Mouse (Mus musculus): ENCODE data around the gene Creb5.

The Creb5 gene

DNA sequence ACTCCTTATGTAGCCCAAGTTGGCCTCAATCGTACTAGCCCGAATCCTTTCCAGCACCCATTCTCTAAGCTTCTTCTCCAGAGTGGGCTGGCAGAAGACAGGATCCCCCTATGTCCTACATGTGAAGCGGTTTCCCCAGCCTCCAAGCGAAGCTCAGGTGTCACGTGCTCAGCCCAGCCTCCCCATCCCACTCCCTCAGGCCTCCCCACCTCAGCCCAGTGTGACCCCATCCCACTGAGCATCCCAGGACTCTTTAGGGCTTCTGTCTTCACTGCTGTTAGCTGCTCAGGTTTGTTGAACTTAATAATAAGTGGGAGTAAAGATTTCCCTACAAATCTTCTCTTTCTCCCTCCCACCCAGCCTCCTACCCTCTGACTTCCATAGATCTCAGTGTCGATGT, 261.2 kb downstream of the Creb5 start:
- no peak for DNase-seq (ENCODE audit: low spot score)

DNA sequence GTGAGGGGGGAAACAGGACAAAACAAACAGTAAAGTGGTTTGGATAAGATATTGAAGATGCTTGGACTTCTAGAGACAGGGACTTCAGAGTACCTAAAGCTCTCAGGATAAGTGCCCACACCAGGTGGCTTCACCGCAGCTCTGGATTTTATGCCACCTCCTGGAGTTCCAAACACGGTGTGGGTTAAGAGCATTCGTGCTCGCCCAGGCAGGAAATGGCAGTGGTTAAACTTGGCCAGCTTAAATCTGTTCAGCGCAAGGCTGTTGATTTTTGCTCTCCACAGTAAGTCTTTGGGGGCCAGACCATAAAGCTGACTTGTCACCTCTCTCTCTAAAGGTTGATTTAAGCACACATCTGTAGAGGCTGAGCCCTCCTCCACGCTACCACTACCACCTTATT, 262.3 kb downstream of the Creb5 start:
- no peak for DNase-seq (ENCODE audit: low spot score)

DNA sequence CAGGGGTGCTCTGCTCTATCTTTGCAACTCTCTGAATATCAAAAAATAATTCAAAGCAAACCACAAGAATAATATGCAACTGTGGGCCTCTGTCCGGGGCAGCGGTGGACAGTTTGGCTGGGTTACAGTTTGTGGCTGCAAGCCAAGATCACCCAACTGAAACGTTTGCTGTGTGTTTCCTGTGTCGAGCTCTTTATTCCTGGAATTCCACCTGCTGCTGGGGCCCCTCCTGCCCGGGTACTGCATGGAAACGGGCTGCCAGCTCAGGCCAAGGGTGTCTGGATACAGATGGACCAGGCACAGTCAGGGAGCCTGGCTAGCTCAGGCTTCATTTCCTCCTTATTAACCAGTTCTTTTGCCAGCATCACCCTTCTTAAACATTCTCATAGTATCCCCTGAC, 269.0 kb downstream of the Creb5 start:
- no peak for DNase-seq (ENCODE audit: low spot score)

DNA sequence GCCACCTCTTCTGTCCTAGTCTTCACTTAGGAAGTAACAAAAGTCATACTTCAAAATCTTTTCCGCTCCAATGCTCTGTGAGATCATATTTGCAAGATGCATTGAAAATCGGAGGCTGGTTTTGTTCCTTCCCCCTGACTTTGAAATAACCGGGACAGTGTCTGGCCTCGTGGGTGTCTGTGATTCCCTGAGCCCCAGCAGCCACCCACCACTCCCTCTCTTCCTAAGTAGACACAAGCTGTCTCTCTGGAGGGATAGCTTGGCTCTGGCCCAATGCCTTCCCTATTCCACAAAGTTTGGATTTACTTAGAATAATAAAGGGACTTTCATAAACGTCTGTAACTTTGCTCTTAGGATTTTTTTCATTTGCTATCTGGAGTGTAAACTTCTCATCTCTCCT, 273.9 kb downstream of the Creb5 start:
- DNase-seq (ENCODE audit: low spot score) = no peak

DNA sequence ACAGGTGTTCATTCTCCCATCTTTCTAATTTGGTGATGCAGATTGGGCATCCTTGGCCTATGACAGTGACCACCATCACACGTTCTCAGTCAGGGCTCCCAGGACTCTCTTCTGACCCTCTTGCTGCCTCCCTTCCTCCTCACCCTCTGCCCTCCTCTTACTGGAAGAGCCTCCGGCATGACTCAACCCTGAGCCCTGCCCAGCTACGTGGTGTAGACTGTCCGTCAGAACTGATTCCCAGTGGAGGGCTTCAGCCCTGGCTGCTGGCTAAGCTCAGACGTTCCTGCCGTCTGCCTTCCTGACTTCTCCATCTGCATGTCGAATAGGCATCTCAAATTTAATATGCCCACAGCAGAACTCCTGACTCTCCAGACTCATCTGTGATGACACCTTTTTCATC, 275.5 kb downstream of the Creb5 start:
- no peak for DNase-seq (ENCODE audit: low spot score)

DNA sequence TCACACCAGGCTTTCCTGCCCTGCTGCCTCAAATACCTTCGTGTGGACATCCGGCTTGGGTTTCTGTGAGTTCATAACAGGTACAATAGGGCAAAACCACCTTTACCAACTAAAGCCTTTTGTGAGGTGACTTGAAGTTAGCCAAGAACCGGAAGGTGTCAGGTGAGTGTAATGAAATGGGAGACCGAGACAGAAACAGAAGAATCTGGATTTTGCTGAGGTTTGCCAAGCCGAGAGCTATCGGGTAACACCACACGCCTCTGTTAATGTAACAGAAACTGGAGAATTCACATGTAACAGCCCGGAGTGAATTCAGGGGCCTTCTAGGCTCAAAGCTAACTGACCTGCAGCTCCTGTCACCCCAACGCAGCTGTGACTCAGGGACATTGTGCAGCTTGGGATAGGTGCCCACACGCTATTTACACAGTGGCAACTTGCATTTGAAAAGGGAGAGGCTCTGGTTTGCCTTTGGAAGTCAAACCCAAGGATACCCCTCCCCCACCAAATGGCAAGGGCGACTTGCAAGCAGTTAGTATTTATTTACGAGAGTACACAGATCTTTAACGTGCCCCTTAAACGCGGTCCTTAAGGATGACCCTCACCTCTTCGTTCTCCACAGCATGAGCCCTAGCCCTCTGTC, 276.6 kb downstream of the Creb5 start:
- no peak for DNase-seq (ENCODE audit: low spot score)

DNA sequence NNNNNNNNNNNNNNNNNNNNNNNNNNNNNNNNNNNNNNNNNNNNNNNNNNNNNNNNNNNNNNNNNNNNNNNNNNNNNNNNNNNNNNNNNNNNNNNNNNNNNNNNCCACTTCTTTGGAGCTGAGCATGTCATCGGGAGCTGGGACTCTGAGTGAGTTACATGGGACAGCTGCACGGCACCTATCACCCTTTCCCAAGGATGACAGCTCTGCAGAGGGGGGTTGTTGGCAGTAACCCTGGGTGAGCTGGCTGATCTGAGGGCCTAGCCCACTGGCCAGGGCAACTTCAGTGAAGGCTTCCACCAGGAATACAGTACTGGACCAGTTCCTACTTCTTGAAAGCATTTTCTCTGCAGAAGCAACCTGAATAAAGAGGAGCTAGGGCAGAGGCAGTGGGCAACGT, 282.4 kb downstream of the Creb5 start:
- DNase-seq (ENCODE audit: low spot score) = no peak

DNA sequence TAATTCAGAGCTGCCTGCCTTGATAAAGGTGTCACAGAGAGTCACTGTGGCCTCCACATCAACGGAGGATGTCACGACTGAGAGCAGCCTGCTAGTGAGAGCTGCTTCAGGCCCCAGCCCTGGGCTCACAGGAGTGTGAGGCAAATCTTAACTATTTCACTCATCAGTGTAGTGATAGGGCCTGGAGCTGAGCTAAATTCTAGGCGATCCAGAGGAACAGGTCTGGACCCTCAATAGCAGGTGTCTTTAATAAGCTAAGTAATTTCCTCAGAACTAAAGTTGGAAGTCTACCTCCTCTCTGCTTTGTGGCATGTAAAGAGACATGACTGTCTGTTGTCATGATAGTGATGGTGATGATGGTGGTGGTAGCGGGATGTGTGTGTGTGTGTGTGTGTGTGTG, 283.8 kb downstream of the Creb5 start:
- DNase-seq (ENCODE audit: low spot score) = no peak

DNA sequence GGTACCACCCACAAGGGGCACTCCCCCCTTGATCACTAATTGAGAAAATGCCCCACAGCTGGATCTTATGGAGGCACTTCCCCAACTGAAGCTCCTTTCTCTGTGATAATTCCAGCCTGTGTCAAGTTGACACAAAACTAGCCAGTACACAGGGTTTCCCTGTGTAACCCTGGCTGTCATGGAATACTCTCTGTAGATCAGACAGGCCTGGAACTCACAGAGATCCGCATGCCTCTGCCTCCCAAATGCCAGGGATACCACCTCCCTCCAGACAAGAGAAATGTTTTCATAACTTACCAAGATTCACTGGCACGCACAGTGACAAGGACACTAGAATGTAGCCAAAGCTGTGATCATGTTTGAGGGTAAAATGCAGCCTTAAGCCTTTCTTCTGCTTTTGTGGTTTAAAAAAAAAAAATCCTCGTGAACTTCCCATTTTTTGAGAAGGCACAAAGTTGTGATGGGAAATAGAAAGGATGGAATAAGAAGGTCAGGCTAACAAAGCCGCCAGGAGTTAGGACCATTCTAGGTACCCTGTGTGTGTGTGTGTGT, 284.6 kb downstream of the Creb5 start:
- DNase-seq (ENCODE audit: low spot score) = no peak

DNA sequence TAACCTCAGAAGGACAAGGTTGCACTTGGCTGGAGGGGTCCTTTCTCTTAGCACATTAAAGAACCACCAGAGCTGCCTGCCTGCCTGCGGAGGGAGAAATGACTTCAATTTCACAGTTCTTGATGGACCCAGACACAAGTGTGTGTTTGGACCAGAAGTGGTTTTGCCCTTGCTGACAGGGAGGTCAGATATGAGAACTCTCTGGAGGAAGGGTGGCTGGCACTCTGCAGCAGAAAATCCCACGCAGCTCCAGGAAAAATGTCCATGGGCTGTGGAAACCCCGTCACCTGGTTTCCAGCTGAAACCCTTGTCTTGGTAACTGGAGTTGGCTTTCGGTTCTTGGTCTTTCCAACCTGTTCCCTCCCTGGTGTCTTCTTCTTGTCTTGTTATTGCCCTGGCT, 285.4 kb downstream of the Creb5 start:
- no peak for DNase-seq (ENCODE audit: low spot score)

DNA sequence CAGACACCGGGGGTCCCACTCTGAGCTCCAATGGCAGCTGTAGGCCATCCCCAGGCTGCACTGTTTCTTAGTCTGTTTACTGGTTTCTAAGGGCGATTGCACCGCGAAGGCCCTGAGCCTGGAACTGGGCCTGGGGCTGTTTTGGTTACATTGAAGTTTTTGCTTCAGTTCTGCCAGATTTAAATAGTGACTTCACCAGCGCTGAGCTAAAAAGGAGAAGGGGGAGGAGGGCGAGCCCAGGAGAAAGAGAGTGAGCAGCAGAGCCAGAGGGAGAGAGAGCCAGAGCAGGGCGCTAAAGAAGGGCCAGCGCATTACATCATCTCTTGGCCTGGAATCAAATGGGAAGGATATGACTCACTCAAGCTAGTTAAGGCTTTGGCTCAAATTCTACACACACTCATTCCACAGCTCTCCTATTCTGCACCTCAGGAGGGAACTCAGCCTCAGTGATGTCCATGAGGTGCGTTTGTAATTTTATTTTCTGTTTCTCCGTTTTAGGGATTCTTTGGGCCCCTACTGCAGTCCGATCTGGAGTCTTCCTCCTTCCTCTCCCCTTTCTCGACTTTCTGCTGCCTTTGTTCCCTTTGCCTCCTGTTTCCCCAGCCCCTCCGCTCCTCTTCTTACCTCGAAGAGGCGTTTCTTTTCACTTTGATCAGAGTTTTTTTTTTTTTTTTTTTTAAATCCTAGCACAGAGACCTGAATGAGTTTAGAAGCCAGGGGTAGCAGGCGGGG, 286.1 kb downstream of the Creb5 start:
- DNase-seq (ENCODE audit: low spot score) = peak; percentile 95

DNA sequence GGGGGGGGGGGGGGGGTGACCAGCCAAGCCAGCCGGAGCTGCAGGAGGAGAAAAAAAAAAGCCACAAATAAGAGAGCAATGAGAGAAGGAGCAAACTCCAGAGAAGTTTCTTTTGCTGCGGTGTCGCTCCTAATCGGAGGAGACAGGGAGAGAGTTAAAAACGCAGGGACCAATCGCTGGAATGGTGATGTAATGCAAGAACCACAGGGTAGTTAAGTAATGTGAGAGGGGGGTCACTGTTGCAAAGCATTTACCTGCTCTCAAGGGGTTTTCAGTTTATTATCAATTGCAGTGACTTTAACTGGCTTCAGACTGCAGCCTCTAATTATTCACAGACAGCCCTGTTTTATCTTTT, 286.6 kb downstream of the Creb5 start:
- DNase-seq (ENCODE audit: low spot score) = no peak

DNA sequence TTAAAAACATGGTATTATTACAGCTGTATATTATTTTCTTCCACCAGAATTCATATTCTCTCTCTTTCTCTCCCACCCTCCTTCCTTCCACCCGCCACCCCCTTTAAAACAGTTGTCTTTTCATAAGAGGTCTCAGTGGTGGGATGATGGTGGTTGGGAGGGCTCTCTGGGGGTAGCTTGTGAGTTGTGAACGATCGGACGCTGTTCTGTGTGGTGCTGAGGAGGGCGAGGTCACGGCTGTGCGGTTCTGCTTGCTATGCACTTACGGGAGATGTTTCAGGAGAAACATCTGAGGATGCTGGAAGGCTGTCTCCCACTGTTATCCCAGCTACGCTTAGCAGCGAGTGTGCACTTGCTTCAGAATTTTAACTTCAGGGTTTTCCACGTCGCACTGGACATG, 287.0 kb downstream of the Creb5 start:
- no peak for DNase-seq (ENCODE audit: low spot score)

DNA sequence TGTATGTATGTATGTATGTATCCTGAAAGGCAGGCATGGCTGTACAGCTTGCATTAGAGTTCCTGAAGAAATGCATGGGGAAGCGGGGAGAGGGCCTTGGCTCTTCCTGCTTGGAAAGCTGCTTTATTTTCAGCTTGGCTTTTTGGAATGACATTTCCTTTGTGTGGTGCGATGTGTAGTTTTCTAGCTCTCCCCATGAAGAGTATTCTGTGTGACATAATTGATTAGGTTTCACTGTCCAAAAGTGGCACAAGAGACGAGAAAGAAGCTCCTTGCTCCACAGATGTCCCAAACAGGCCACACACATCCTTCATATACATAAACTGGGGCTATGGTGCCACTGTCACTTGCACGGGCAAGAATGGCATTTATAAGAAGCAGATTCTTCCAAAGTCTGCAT, 288.1 kb downstream of the Creb5 start:
- no peak for DNase-seq (ENCODE audit: low spot score)

DNA sequence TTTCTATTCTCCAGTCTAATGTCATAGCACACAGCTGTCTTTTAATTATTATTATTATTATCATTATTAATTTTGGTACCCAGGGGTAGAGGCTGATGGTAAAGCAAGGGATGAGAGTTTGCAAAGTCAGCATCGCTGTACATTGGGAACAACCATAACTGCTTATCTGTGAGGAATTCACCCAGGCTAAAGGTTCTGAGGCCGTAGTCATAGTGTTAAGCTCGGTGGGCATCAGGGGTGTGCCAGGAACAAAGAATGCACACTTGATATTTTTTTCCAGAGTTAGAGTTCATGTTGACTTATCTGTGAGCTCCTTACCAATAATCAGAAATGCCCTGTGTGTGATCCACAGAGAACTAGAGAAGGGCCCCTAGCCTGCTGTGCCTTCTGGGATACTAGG, 288.8 kb downstream of the Creb5 start:
- DNase-seq (ENCODE audit: low spot score) = no peak

DNA sequence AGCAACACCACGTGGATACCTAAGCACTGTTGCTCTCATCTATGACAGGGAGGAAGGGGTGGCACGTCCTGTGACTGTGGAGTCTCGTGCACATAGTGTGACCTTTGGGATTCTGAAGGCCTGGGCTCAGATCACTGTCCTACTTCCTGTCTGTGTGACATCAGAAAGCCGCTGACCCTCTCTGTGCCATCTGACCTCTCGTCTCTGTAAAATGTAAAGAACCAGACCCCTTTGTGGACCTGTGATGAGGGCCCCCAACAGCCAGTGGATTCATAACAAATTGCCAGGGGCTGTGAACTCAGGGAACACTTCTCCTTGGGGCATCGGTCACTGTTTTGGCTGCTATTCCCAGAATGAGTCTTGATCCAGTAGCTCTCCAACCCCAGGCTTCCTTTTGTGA, 289.8 kb downstream of the Creb5 start:
- no peak for DNase-seq (ENCODE audit: low spot score)

DNA sequence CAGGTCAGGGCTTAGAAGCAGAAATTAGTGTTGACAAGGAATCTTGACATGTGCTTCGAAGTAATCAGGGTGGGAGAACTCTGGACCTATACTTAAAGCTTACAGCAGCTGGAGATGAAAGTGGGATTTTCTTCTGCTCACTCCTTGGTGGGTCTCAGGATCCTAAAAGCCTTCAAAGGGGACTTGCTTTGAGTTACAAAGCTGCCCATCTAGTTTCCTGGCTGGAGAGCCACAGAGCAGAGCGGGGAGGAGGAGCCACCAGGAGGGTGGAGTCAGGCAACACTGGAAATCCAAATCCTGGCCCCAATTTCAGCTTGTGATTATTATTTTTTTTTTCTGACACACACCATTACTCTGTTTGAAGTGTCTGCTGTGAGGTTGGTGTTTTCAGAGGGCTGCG, 290.7 kb downstream of the Creb5 start:
- no peak for DNase-seq (ENCODE audit: low spot score)

DNA sequence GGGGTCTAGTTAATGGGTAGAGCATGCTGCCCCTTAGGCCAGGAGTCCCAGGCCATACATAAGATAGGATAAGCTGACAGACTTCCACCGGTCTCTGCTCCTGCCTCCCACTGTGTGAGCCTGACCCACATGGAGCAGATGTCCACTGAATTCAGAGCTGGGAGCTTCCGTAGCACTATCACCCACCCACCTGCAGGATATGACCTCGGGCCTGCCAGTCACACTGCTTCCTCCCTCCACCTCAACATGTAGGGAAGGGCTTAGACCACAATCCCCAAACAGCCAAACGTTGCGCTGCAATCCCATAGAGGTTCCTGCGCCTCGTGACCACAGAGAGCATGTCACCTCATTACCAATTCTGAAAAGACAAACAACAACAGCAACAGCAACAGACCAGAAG, 293.3 kb downstream of the Creb5 start:
- DNase-seq (ENCODE audit: low spot score) = no peak

DNA sequence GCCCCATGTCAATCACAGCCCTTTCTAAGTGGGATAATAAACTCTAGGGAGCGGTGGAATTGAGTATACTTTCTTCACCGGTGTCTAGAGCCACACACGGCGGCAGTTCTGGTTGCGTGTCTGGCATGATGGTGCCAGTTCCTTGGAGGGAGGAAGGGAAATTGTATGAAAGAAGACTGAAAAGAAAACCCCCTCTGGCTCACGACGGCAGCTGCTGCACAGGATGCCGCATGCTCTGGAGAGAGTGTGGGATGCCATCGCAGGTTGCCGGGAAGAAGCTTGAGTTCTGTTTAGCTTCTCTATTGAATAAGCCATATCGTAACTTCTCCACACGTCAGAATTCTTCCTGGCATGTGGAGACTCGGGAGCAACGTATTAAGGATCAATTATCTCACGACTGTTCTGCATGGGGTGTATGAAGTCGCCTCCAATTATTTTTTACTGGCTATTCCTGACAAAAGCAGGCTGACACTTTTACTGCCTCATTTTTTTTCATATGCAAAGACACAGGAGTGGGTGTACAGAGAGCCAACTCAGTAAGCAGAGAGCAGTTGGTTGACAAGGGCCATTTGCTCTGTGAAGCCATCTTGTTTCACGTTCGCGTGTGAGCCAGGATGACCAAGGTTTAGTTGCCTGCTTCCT, 296.3 kb downstream of the Creb5 start:
- no peak for DNase-seq (ENCODE audit: low spot score)

DNA sequence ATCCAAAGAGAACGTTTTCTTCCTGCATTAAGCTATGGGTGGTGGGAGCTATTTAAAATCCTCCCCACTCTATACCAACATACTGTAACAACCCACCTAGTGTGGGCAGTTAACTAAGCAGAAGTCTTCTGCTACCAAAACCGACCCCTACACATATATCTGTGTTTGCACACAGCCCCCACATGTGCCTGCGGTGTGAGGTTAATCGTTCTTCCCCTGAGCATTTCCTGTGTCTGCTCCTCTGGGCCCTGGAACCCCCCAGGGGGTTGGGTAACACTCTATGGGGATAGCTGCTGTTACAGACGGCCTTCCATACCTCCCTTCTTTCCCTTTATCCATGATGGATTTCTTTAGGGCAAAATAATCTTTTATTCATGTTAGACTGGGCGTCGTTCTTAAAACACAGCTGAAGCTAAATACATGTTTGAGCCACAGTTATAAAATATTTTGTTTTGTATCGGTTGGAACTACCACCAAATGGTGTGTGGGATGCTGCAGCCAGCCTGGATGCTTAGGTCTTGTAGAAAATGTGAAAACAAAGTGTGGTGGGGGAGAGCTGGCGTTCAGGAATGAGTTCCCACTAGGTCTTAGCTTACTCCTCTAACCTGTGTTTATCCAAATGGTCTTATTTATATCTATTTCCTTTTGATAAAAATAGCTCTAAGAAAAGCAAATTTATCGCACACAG, 297.8 kb downstream of the Creb5 start:
- no peak for DNase-seq (ENCODE audit: low spot score)

DNA sequence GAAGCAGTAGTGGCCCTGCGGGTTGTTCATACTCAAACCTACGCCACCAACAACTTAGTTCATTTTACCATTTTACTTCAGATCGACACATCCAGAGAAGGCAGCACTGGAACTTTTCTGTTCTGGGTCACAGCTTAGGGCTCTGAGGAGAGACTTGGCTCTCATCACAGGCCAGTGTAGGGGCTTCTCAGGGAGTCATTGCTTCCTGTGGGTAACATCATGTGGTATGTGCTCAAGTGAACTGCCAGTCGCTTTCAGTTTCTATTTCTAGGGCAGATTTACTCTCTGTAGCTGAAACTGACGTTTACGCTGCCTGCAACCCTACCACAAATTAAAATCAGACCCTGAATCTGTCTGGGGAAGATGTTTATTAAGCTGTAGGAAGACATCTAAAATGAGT, 302.7 kb downstream of the Creb5 start:
- DNase-seq (ENCODE audit: low spot score) = peak; percentile 41

DNA sequence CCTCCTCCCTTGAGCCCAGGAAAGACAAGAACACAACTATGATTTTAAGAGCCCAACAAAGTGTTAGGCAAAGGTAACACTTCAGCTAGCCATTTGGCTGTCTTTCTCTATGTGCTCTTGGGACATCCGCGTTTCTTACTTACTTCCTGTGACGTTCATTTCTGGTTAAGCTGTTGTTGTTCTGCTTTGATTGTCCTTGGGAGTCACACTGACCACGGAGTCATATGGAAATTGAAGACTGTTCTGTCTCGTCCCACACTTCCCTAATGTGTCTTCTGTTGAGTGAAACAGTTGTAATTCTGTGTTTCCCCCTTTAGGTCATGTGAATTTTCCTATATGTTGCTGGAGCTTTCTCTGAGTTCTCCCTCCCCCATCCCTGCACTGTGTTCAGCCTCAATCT, 305.2 kb downstream of the Creb5 start:
- peak; percentile 36 for DNase-seq (ENCODE audit: low spot score)

DNA sequence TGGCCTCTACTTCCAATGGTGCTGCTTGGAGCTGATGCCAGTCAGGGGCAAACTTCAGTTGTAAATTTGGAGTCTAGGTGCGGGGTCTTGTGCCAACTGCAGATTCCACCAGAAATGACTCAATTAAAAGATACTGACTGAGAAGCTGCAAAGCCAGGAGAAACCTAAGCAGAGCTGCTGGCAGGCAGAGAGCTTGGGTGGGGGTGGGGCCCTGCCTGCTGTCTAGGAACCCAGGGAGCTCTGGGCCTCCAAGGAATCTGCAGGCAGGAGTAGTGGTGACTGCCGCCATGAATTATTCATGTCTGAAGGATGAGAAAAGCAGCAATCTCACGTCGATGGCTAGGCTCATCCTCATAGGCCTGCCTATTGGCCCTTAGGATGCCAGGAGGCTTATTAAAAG, 306.5 kb downstream of the Creb5 start:
- no peak for DNase-seq (ENCODE audit: low spot score)

Measured in lung, postnatal 25 days (tissue).